Mouse (Mus musculus) heart, adult 2 months (tissue): ENCODE results near the gene Fgfr3.

Experiments
- CTCF ChIP-seq: fragments of 200-600 bp; IDR thresholded peaks from 2 replicates; pipeline ENCODE4 v1.8.1; 2022; ENCODE audit warnings: antibody characterized with exemption, mild to moderate bottlenecking, moderate library complexity
- POLR2A ChIP-seq: fragments of 200-500 bp; IDR thresholded peaks from 2 replicates; pipeline ENCODE4 v1.6.1; 2011; ENCODE audit warnings: mild to moderate bottlenecking, low read depth, low read length, control low read depth; ENCODE audit not compliant: insufficient read depth

GRCm38 (mm10) chr5:33696430-33696829 lies 25.0 kb upstream of the Fgfr3 start:
- no peak for TF ChIP-seq CTCF
- no peak for TF ChIP-seq POLR2A
